ENCODE assay signal across 15 mouse cellular contexts in the genomic region with DNA sequence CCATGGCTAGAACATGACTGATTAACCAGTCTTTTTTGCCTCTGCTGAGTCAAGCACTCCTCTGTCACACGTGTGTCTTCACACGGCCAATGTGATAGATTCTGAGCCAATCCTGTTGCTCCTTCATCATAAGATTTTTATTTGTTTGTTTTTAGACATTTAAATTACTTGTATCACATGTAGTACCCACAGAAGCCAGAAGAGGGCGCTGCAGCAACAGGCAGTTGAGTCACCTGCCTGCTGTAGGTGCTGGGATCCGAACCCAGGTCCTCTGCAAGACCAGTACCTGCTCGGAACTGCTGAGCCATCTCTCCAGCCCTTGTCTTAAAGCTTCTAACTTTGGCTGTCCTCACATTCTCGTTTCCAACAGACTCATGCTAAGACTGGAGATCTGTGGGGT. TPM values are rescaled to one million over a fixed set of nuclear protein-coding genes. Genes with fewer than 3 reads are reported as not detected.
DNase-seq lines count a peak whose midpoint lies in the region; ATAC-seq and TF ChIP-seq lines count a peak whose summit lies in the region.
"Had no signal": no experiment of that assay in that cellular context is flagged by ENCODE, and none has a peak within 500 bp of the region (broad histone marks: within the 10 kb centered on the region; RNA-seq: fewer than 3 reads in every experiment).

No protein-coding gene starts in this region.

- no peaks in the 10 kb centered on the region for H3K36me3 ChIP-seq in kidney, postnatal 0 days (ENCODE audit: insufficient read depth, low read length)
- H3K36me3 ChIP-seq in thymus, adult 2 months (ENCODE audit: control insufficient read depth, insufficient read depth, low read length), result no peaks in the 10 kb centered on the region
- H3K36me3 ChIP-seq: embryonic facial prominence, embryonic 15.5 days; G1E had no signal

- no peak for DNase-seq in kidney, postnatal 0 days (ENCODE audit: low spot score)
- no peak for DNase-seq in kidney, adult 8-10 months
- no peak for DNase-seq in thymus, adult 2 months
- no peak for DNase-seq in thymus, postnatal 10 days (ENCODE audit: low spot score in 2 of 2)
- peak; percentile 45 for DNase-seq in testis, postnatal 14 days (ENCODE audit: low spot score)
- DNase-seq: heart, adult 18-20 months; kidney, adult 18-20 months; layer of hippocampus, adult 9-11 months; lung, postnatal 4 days; right cerebral cortex, postnatal 4 days; thymus, adult 18-20 months had no signal

- no peaks in the 10 kb centered on the region for H3K4me1 ChIP-seq in kidney, postnatal 0 days (replicated peaks; ENCODE audit: insufficient read depth, low read length)
- peaks cover 21% of the 10 kb centered on the region for H3K4me1 ChIP-seq in thymus, adult 2 months (replicated peaks; ENCODE audit: control insufficient read depth, insufficient read depth, low read length)
- H3K4me1 ChIP-seq in bone marrow macrophage, adult 2 months (ENCODE audit: control insufficient read depth, insufficient read depth, low read length), result peaks cover 28% of the 10 kb centered on the region
- H3K4me1 ChIP-seq: embryonic facial prominence, embryonic 15.5 days had no signal

- H3K9me3 ChIP-seq in kidney, postnatal 0 days (replicated peaks; ENCODE audit: low read length), result no peaks in the 10 kb centered on the region
- H3K9me3 ChIP-seq: embryonic facial prominence, embryonic 15.5 days had no signal

- H3K27me3 ChIP-seq in kidney, postnatal 0 days (ENCODE audit: insufficient read depth, low read length), result no peaks in the 10 kb centered on the region
- H3K27me3 ChIP-seq in thymus, adult 2 months (ENCODE audit: control insufficient read depth, insufficient read depth, low read length), result no peaks in the 10 kb centered on the region
- H3K27me3 ChIP-seq: embryonic facial prominence, embryonic 15.5 days had no signal

- H3K9ac ChIP-seq in kidney, postnatal 0 days (ENCODE audit: low read depth, low read length), result no peak overlapping the region
- H3K9ac ChIP-seq: embryonic facial prominence, embryonic 15.5 days had no signal

- no peak overlapping the region for H3K27ac ChIP-seq in kidney, postnatal 0 days
- H3K27ac ChIP-seq in thymus, adult 2 months (ENCODE audit: control insufficient read depth, insufficient read depth, low read length), result no peak overlapping the region
- H3K27ac ChIP-seq in bone marrow macrophage, adult 2 months (ENCODE audit: insufficient read depth, low read depth, low read length), result no peak overlapping the region
- H3K27ac ChIP-seq: embryonic facial prominence, embryonic 15.5 days had no signal

- 70% methylated on average over 6 of the region's 6 CpGs for WGBS in kidney, postnatal 0 days
- WGBS in thymus, adult 2 months, result 88% methylated on average over 6 of the region's 6 CpGs

- H3K4me2 ChIP-seq in kidney, postnatal 0 days (ENCODE audit: low read length), result no peak overlapping the region
- H3K4me2 ChIP-seq: embryonic facial prominence, embryonic 15.5 days had no signal

- TF ChIP-seq POLR2A in thymus, adult 2 months (IDR thresholded peaks at IDR 0.05; ENCODE audit: control insufficient read depth, extremely low read depth, insufficient read depth, low read length, poor library complexity), result no peak
- TF ChIP-seq POLR2A in bone marrow macrophage, adult 2 months (IDR thresholded peaks at IDR 0.05; ENCODE audit: borderline replicate concordance, low read depth, low read length), result no peak

- TF ChIP-seq CTCF in kidney, postnatal 0 days (IDR thresholded peaks at IDR 0.05; ENCODE audit: low read depth), result peak; percentile 45
- TF ChIP-seq CTCF in thymus, adult 2 months (IDR thresholded peaks at IDR 0.05; ENCODE audit: borderline replicate concordance, control insufficient read depth, extremely low read depth, insufficient read depth, low read length, poor library complexity), result peak; percentile 79; the same call in 1 of the 2 replicates
- peak; percentile 56 for TF ChIP-seq CTCF in bone marrow macrophage, adult 2 months (IDR thresholded peaks at IDR 0.05; ENCODE audit: low read depth, low read length)

- no peak for ATAC-seq in kidney, postnatal 0 days (replicated peaks; ENCODE audit: low FRiP score, low read depth)
- no peak for ATAC-seq in cerebellum, adult (ENCODE audit: insufficient number of reproducible peaks, low FRiP score, low TSS enrichment)

- no peak overlapping the region for H3K4me3 ChIP-seq in kidney, postnatal 0 days (replicated peaks; ENCODE audit: low read depth, low read length)
- H3K4me3 ChIP-seq in thymus, adult 2 months (ENCODE audit: control insufficient read depth, insufficient read depth, low read length), result no peak overlapping the region
- H3K4me3 ChIP-seq in bone marrow macrophage, adult 2 months (ENCODE audit: insufficient read depth, low read length), result no peak overlapping the region
- H3K4me3 ChIP-seq: embryonic facial prominence, embryonic 15.5 days had no signal

RNA-seq across cellular contexts. Expression of gene Irf8, which starts 13.1 kb away (rescaled TPM):
- 15.7 TPM in 2 replicates for polyA plus RNA-seq in kidney, postnatal 0 days (2015; fragmentation: Nextera tagmentation; extraction: Ambion mirVana)
- 105 and 109 TPM in 2 replicates for polyA plus RNA-seq in thymus, adult 2 months (2012; rRNA removed)
- 157 and 163 TPM in 2 replicates for polyA plus RNA-seq in bone marrow macrophage, adult 2 months (2012; ENCODE audit: insufficient read depth, insufficient read length, missing spikeins)

RNA-seq across cellular contexts. Expression of gene Emc8, which starts 54.7 kb away (rescaled TPM):
- 210 and 213 TPM in 2 replicates for polyA plus RNA-seq in kidney, postnatal 0 days (2015; fragmentation: Nextera tagmentation; extraction: Ambion mirVana)
- 174 and 175 TPM in 2 replicates for polyA plus RNA-seq in thymus, adult 2 months (2012; rRNA removed)
- polyA plus RNA-seq in bone marrow macrophage, adult 2 months (2012; ENCODE audit: insufficient read depth, insufficient read length, missing spikeins), result 56.5 and 61.3 TPM in 2 replicates

RNA-seq across cellular contexts. Expression of gene Cox4i1, which starts 55.0 kb away (rescaled TPM):
- polyA plus RNA-seq in kidney, postnatal 0 days (2015; fragmentation: Nextera tagmentation; extraction: Ambion mirVana), result 2,057 and 2,086 TPM in 2 replicates
- 842 and 1,074 TPM in 2 replicates for polyA plus RNA-seq in thymus, adult 2 months (2012; rRNA removed)
- 607 and 651 TPM in 2 replicates for polyA plus RNA-seq in bone marrow macrophage, adult 2 months (2012; ENCODE audit: insufficient read depth, insufficient read length, missing spikeins)

RNA-seq across cellular contexts. Expression of gene Gm27021, which starts 55.1 kb away (rescaled TPM):
- polyA plus RNA-seq in kidney, postnatal 0 days (2015; fragmentation: Nextera tagmentation; extraction: Ambion mirVana), result 3.2 and 4.0 TPM in 2 replicates
- 1.6 and 4.0 TPM in 2 replicates for polyA plus RNA-seq in thymus, adult 2 months (2012; rRNA removed)
- not detected in 2 replicates for polyA plus RNA-seq in bone marrow macrophage, adult 2 months (2012; ENCODE audit: insufficient read depth, insufficient read length, missing spikeins)
